Mouse (Mus musculus): ENCODE data around the gene Cct5. TPM values are rescaled to one million over a fixed set of nuclear protein-coding genes. Genes with fewer than 3 reads are reported as not detected.

The Cct5 gene
- 100 to 1,000 TPM; 211 to 213 TPM for total RNA-seq (2021)

- peak; percentile 99 for DNase-seq
Observed at GRCm38 (mm10) chr15:31601646-31602374, at the start of gene Cct5, which contains the start of gene Fam173b. TSS of gene Cct5 (minus strand) at chr15:31601804. TSS of gene Fam173b (plus strand) at chr15:31601852.

- no peak for DNase-seq
Observed at GRCm38 (mm10) chr15:31650821-31651220, 49.2 kb upstream of the Cct5 start.

GRCm38 (mm10) chr15:31649691-31650090, 48.1 kb upstream of the Cct5 start:
- DNase-seq: no peak

- no peak for DNase-seq
Observed at GRCm38 (mm10) chr15:31647851-31648569, 46.4 kb upstream of the Cct5 start.

- DNase-seq: peak; percentile 17
Observed at GRCm38 (mm10) chr15:31647225-31647624, 45.6 kb upstream of the Cct5 start.

- DNase-seq: no peak
Observed at GRCm38 (mm10) chr15:31636091-31636595, 34.5 kb upstream of the Cct5 start.

GRCm38 (mm10) chr15:31634582-31634981, 33.0 kb upstream of the Cct5 start:
- no peak for DNase-seq

GRCm38 (mm10) chr15:31632478-31632877, 30.9 kb upstream of the Cct5 start:
- no peak for DNase-seq

- DNase-seq: no peak
Observed at GRCm38 (mm10) chr15:31631396-31631858, 29.8 kb upstream of the Cct5 start.

GRCm38 (mm10) chr15:31629556-31629955, 28.0 kb upstream of the Cct5 start:
- no peak for DNase-seq

- no peak for DNase-seq
Observed at GRCm38 (mm10) chr15:31628180-31628579, 26.6 kb upstream of the Cct5 start.

GRCm38 (mm10) chr15:31627277-31628154, 25.9 kb upstream of the Cct5 start:
- DNase-seq: no peak

GRCm38 (mm10) chr15:31619521-31619920, 17.9 kb upstream of the Cct5 start:
- DNase-seq: peak; percentile 32

GRCm38 (mm10) chr15:31617261-31617660, 15.7 kb upstream of the Cct5 start:
- no peak for DNase-seq

GRCm38 (mm10) chr15:31614666-31615065, 13.1 kb upstream of the Cct5 start:
- no peak for DNase-seq

- no peak for DNase-seq
Observed at GRCm38 (mm10) chr15:31613826-31614453, 12.3 kb upstream of the Cct5 start.

GRCm38 (mm10) chr15:31611976-31612375, 10.4 kb upstream of the Cct5 start:
- no peak for DNase-seq

- peak; percentile 58 for DNase-seq
Observed at GRCm38 (mm10) chr15:31611027-31611426, 9.4 kb upstream of the Cct5 start.

- DNase-seq: no peak
Observed at GRCm38 (mm10) chr15:31606821-31607220, 5.2 kb upstream of the Cct5 start.

- DNase-seq: no peak
Observed at GRCm38 (mm10) chr15:31603113-31603512, 1.5 kb upstream of the Cct5 start.

- DNase-seq: peak; percentile 58
Observed at GRCm38 (mm10) chr15:31602426-31602825, 822 bp upstream of the Cct5 start.

- DNase-seq: no peak
Observed at GRCm38 (mm10) chr15:31601279-31601645, 342 bp downstream of the Cct5 start.

Measured in heart, postnatal 4 days (tissue).